Mouse (Mus musculus) frontal cortex, adult 2 months (tissue): ENCODE results near the gene Adam6a. TPM values are rescaled to one million over a fixed set of nuclear protein-coding genes. Genes with fewer than 3 reads are reported as not detected.
"Not testable (repeated sequence)": the region's sequence is repeated elsewhere in the genome, so short reads cannot be mapped to it uniquely, and the experiment has no call there.

Experiments used
- DNase-seq, 2 experiments: peaks; one replicate each; pipeline ENCODE4 v3.0.0; 2022; ENCODE audit warnings: low spot score in 1 of 2; ENCODE audit errors: extremely low spot score in 1 of 2
- polyA plus RNA-seq: library from polyadenylated mRNA; depleted of rRNA; stranded (reverse); fragments of >200 nt; gene quantifications from 2 replicates; pipeline ENCODE4 v1.2.3, GENCODE M21; 2012; rRNA removed

The Adam6a gene
- polyA plus RNA-seq: not detected in 2 replicates

- DNase-seq: not testable (repeated sequence)
These were observed at the start of gene Adam6a for GRCm38 (mm10) chr12:113543608-113544007. TSS of gene Adam6a (plus strand) at chr12:113543908.

GRCm38 (mm10) chr12:113525901-113526300, 17.8 kb upstream of the Adam6a start:
- DNase-seq: no peak

- DNase-seq: peak in 1 of 2 experiments; percentile 12
These were observed 34.5 kb downstream of the Adam6a start for GRCm38 (mm10) chr12:113578241-113578640.

GRCm38 (mm10) chr12:113588001-113588400, 44.3 kb downstream of the Adam6a start:
- DNase-seq: peak in 1 of 2 experiments; percentile 0

Other genes starting within 250 kb of the Adam6a start
- gene Adam6b, start 54.4 kb upstream of the Adam6a start, polyA plus RNA-seq: not detected in 2 replicates